Mouse (Mus musculus) liver, embryonic 16.5 days (tissue): ENCODE data around the gene Proser3. TPM values are rescaled to one million over a fixed set of nuclear protein-coding genes. Genes with fewer than 3 reads are reported as not detected.
A peak's percentile ranks its signal among the peaks of the same experiment; 100 is the strongest.

Experiments
- ATAC-seq: fragments of 200-750 bp; cut with Nextera tagmentation; 2 replicates; pipeline ENCODE4 v1.8.0; 2017; ENCODE audit warnings: low read depth, mild to moderate bottlenecking, moderate number of reproducible peaks, moderate library complexity
- H3K27ac ChIP-seq: fragments of 300-500 bp; sonication (generic); 2 replicates; pipeline ENCODE4 v1.5.1; 2014; ENCODE audit warnings: mild to moderate bottlenecking, low read length
- H3K27me3 ChIP-seq: fragments of 300-500 bp; sonication (generic); 2 replicates; pipeline ENCODE4 v1.6.1; 2014; ENCODE audit warnings: low read depth, low read length, mixed read lengths; ENCODE audit not compliant: control insufficient read depth, insufficient read depth
- H3K36me3 ChIP-seq: fragments of 300-500 bp; sonication (generic); 2 replicates; pipeline ENCODE4 v1.6.1; 2014; ENCODE audit warnings: mild to moderate bottlenecking; ENCODE audit not compliant: control insufficient read depth, insufficient read depth
- H3K4me1 ChIP-seq: fragments of 300-500 bp; sonication (generic); 2 replicates; pipeline ENCODE4 v1.6.1; 2014; ENCODE audit warnings: low read depth, low read length, mixed read lengths; ENCODE audit not compliant: control insufficient read depth
- H3K4me2 ChIP-seq: fragments of 300-500 bp; sonication (generic); 2 replicates; pipeline ENCODE4 v1.6.1; 2014; ENCODE audit warnings: low read depth, low read length, mixed read lengths
- H3K4me3 ChIP-seq: fragments of 300-500 bp; sonication (generic); 2 replicates; pipeline ENCODE4 v1.5.1; 2014; ENCODE audit warnings: low read depth, mild to moderate bottlenecking, low read length
- H3K9ac ChIP-seq: fragments of 300-500 bp; sonication (generic); 2 replicates; pipeline ENCODE4 v1.6.1; 2014; ENCODE audit warnings: low read depth, low read length
- H3K9me3 ChIP-seq: fragments of 300-500 bp; sonication (generic); replicated peaks from 2 replicates; pipeline ENCODE4 v1.6.1; 2016; ENCODE audit warnings: low read length; ENCODE audit not compliant: control insufficient read depth
- whole genome bisulfite sequencing: fragments of 180-500 bp; shearing (Covaris S2); extraction: QIAGEN DNeasy Blood & Tissue Kit; methylation state at CpG from one replicate; pipeline ENCODE4 v1.1.7; 2014; ENCODE audit not compliant: insufficient replicate concordance; 5-methylcytosine and 5-hydroxymethylcytosine counted together
- polyA plus RNA-seq: library from polyadenylated mRNA; unstranded; fragments of >200 nt; fragmentation: Nextera tagmentation; extraction: Ambion mirVana; gene quantifications from 2 replicates; pipeline ENCODE4 v1.2.1, GENCODE M21; 2015

Gene Proser3
- 2.7 and 3.0 TPM in 2 replicates for polyA plus RNA-seq

GRCm38 (mm10) chr7:30552102-30553020, at the start of gene Proser3, which contains the start of gene Hspb6:
TSS of gene Proser3 (minus strand) at chr7:30552299.
TSS of gene Hspb6 (plus strand) at chr7:30552178.
- Histone ChIP-seq H3K9me3 (no peaks in the 10 kb centered on the region), H3K4me2 (peak within 1 kb of the TSS; percentile 96), H3K4me1 (peaks cover 17% of the 10 kb centered on the region), H3K4me3 (peak within 1 kb of the TSS; percentile 83), H3K36me3 (peaks cover 17% of the 10 kb centered on the region), H3K27me3 (no peaks in the 10 kb centered on the region), H3K9ac (peak within 1 kb of the TSS; percentile 88), H3K27ac (peak within 1 kb of the TSS; percentile 97)
- under 1% methylated on average over 44 of the region's 44 CpGs for WGBS
- ATAC-seq, result peak; percentile 92

GRCm38 (mm10) chr7:30600651-30601050, 48.6 kb upstream of the Proser3 start:
- H3K4me2 ChIP-seq, result peak overlapping the region; percentile 42; the same call in 1 of the 2 replicates
- peaks cover 10% of the 10 kb centered on the region for H3K4me1 ChIP-seq
- 67% methylated on average over 7 of the region's 7 CpGs for WGBS
- ATAC-seq, result no peak
- no peak overlapping the region for H3K9ac ChIP-seq
- H3K27me3 ChIP-seq, result no peaks in the 10 kb centered on the region
- no peaks in the 10 kb centered on the region for H3K9me3 ChIP-seq
- H3K4me3 ChIP-seq, result no peak overlapping the region
- H3K27ac ChIP-seq, result no peak overlapping the region
- no peaks in the 10 kb centered on the region for H3K36me3 ChIP-seq

- 2% methylated on average over 16 of the region's 16 CpGs for WGBS
- H3K27ac ChIP-seq, result no peak overlapping the region
- 0 out of 2 replicates have a peak overlapping the region, but pooled peaks have one; percentile 40 for H3K9ac ChIP-seq
- peaks cover 10% of the 10 kb centered on the region for H3K4me1 ChIP-seq
- H3K27me3 ChIP-seq, result no peaks in the 10 kb centered on the region
- peak overlapping the region; percentile 42 for H3K4me2 ChIP-seq
- H3K9me3 ChIP-seq, result no peaks in the 10 kb centered on the region
- no peaks in the 10 kb centered on the region for H3K36me3 ChIP-seq
- peak; percentile 98 for ATAC-seq
- no peak overlapping the region for H3K4me3 ChIP-seq
Measured at GRCm38 (mm10) chr7:30599933-30600353, 47.8 kb upstream of the Proser3 start.

- H3K36me3 ChIP-seq, result no peaks in the 10 kb centered on the region
- H3K4me3 ChIP-seq, result no peak within 1 kb of the TSS
- no peak within 1 kb of the TSS for H3K27ac ChIP-seq
- 0 out of 2 replicates have a peak within 1 kb of the TSS, but pooled peaks have one; percentile 40 for H3K9ac ChIP-seq
- ATAC-seq, result no peak
- 88% methylated on average over 12 of the region's 12 CpGs for WGBS
- H3K9me3 ChIP-seq, result no peaks in the 10 kb centered on the region
- peak within 1 kb of the TSS; percentile 39; the same call in 1 of the 2 replicates for H3K4me2 ChIP-seq
- H3K27me3 ChIP-seq, result no peaks in the 10 kb centered on the region
- peaks cover 12% of the 10 kb centered on the region for H3K4me1 ChIP-seq
Measured at GRCm38 (mm10) chr7:30598786-30599185, 46.7 kb upstream of the Proser3 start, which contains the start of gene Zbtb32. TSS of gene Zbtb32 (minus strand) at chr7:30598909.

GRCm38 (mm10) chr7:30596811-30597210, 44.7 kb upstream of the Proser3 start:
- ATAC-seq, result no peak
- H3K27me3 ChIP-seq, result no peaks in the 10 kb centered on the region
- H3K9me3 ChIP-seq, result no peaks in the 10 kb centered on the region
- H3K36me3 ChIP-seq, result no peaks in the 10 kb centered on the region
- H3K4me1 ChIP-seq, result peaks cover 12% of the 10 kb centered on the region
- H3K9ac ChIP-seq, result no peak overlapping the region
- 62% methylated on average over 5 of the region's 5 CpGs for WGBS
- no peak overlapping the region for H3K4me3 ChIP-seq
- no peak overlapping the region for H3K4me2 ChIP-seq
- H3K27ac ChIP-seq, result no peak overlapping the region

GRCm38 (mm10) chr7:30596093-30596492, 44.0 kb upstream of the Proser3 start:
- peaks cover 12% of the 10 kb centered on the region for H3K4me1 ChIP-seq
- WGBS, result 64% methylated on average over 5 of the region's 5 CpGs
- H3K9me3 ChIP-seq, result no peaks in the 10 kb centered on the region
- H3K36me3 ChIP-seq, result no peaks in the 10 kb centered on the region
- no peak overlapping the region for H3K9ac ChIP-seq
- no peak overlapping the region for H3K4me2 ChIP-seq
- H3K27ac ChIP-seq, result no peak overlapping the region
- no peak overlapping the region for H3K4me3 ChIP-seq
- no peaks in the 10 kb centered on the region for H3K27me3 ChIP-seq
- ATAC-seq, result no peak

- no peak overlapping the region for H3K27ac ChIP-seq
- H3K27me3 ChIP-seq, result no peaks in the 10 kb centered on the region
- no peak overlapping the region for H3K4me2 ChIP-seq
- H3K9ac ChIP-seq, result no peak overlapping the region
- no peak for ATAC-seq
- H3K36me3 ChIP-seq, result no peaks in the 10 kb centered on the region
- H3K9me3 ChIP-seq, result no peaks in the 10 kb centered on the region
- H3K4me3 ChIP-seq, result no peak overlapping the region
- peaks cover 9% of the 10 kb centered on the region for H3K4me1 ChIP-seq
- WGBS, result 49% methylated on average over 4 of the region's 4 CpGs
Measured at GRCm38 (mm10) chr7:30594510-30595024, 42.5 kb upstream of the Proser3 start.

GRCm38 (mm10) chr7:30593579-30594509, 41.7 kb upstream of the Proser3 start:
- H3K9ac ChIP-seq, result no peak overlapping the region
- no peaks in the 10 kb centered on the region for H3K27me3 ChIP-seq
- H3K9me3 ChIP-seq, result no peaks in the 10 kb centered on the region
- ATAC-seq, result no peak
- H3K4me2 ChIP-seq, result no peak overlapping the region
- WGBS, result 52% methylated on average over 10 of the region's 10 CpGs
- no peaks in the 10 kb centered on the region for H3K36me3 ChIP-seq
- no peak overlapping the region for H3K4me3 ChIP-seq
- H3K4me1 ChIP-seq, result peaks cover 10% of the 10 kb centered on the region
- no peak overlapping the region for H3K27ac ChIP-seq
